Mouse (Mus musculus) brown adipose tissue, adult 24 weeks (tissue): ENCODE data around the gene Lrrc4b. TPM values are rescaled to one million over a fixed set of nuclear protein-coding genes. Genes with fewer than 3 reads are reported as not detected.

ENCODE experiments used
- H3K27ac ChIP-seq: fragments of 200-500 bp; replicated peaks from 2 replicates; pipeline ENCODE4 v1.5.1; 2012; ENCODE audit warnings: low read depth, mild to moderate bottlenecking, low read length
- H3K4me1 ChIP-seq: fragments of 200-500 bp; 2 replicates; pipeline ENCODE4 v1.6.1; 2012; ENCODE audit warnings: low read length, mixed read lengths; ENCODE audit not compliant: control insufficient read depth, insufficient read depth, insufficient read length
- H3K4me3 ChIP-seq: fragments of 200-500 bp; 2 replicates; pipeline ENCODE4 v1.5.1; 2012; ENCODE audit warnings: low read depth, mild to moderate bottlenecking, low read length, moderate library complexity; ENCODE audit not compliant: insufficient read depth
- polyA plus RNA-seq: library from polyadenylated mRNA; stranded (reverse); fragments of >200 nt; gene quantifications from 2 replicates; pipeline ENCODE4 v1.2.4, GENCODE M21; 2012; ENCODE audit not compliant: missing spikeins, insufficient read depth, insufficient read length

Lrrc4b gene
- polyA plus RNA-seq, 1 experiment: not detected

DNA sequence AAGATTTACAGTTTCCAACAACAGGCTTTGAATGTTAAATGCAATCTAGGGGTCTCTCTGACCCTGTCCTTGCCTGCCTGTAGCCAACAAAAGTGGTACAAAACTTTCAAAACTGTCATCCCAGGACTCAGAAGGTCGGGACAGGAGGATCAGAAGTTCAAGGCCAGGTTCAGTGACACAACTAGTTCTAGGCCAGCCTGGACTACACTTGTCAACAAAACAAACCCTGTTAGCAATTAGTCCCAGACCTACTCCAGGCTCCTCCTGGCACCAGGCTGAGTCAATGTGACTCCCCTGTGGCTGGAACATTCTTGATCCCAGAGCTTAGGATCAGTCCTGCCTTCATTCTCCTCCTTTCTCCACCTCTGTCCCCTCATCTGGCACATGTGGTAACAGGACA, 70.1 kb downstream of the Lrrc4b start:
- H3K4me1 ChIP-seq: peaks cover 7% of the 10 kb centered on the region
- H3K27ac ChIP-seq: no peak overlapping the region
- no peak overlapping the region for H3K4me3 ChIP-seq

GRCm38 (mm10) chr7:44500046-44500445, 71.2 kb downstream of the Lrrc4b start:
- Histone ChIP-seq H3K27ac (no peak overlapping the region), H3K4me3 (no peak overlapping the region)

GRCm38 (mm10) chr7:44501563-44502115, 72.8 kb downstream of the Lrrc4b start:
- no peaks in the 10 kb centered on the region for H3K4me1 ChIP-seq
- no peak overlapping the region for H3K4me3 ChIP-seq
- no peak overlapping the region for H3K27ac ChIP-seq

More at GRCm38 (mm10) chr7:44500046-44500445, 71.2 kb downstream of the Lrrc4b start:
- H3K4me1 ChIP-seq: peaks cover 7% of the 10 kb centered on the region

GRCm38 (mm10) chr7:44507491-44507890, 78.7 kb downstream of the Lrrc4b start:
- Histone ChIP-seq H3K4me3 (no peak overlapping the region), H3K4me1 (no peaks in the 10 kb centered on the region), H3K27ac (no peak overlapping the region)

Other genes with a start within 250 kb of the Lrrc4b start
- not detected in 2 replicates for gene Klk1b24, start 240.8 kb upstream of the Lrrc4b start, polyA plus RNA-seq
- not detected in 2 replicates for gene Klk1b3, start 230.8 kb upstream of the Lrrc4b start, polyA plus RNA-seq
- gene Klk1b4, start 221.6 kb upstream of the Lrrc4b start, polyA plus RNA-seq: not detected in 2 replicates
- not detected in 2 replicates for gene Klk1b5, start 213.1 kb upstream of the Lrrc4b start, polyA plus RNA-seq
- not detected in 2 replicates for gene Klk1, start 203.7 kb upstream of the Lrrc4b start, polyA plus RNA-seq
- not detected in 2 replicates for gene Gm36864, start 192.8 kb upstream of the Lrrc4b start, polyA plus RNA-seq
- not detected in 2 replicates for gene 1700028J19Rik, start 182.3 kb upstream of the Lrrc4b start, polyA plus RNA-seq
- gene 2410002F23Rik, start 182.3 kb upstream of the Lrrc4b start, polyA plus RNA-seq: 5.5 and 5.7 TPM in 2 replicates
- gene Acp4, start 171.6 kb upstream of the Lrrc4b start, polyA plus RNA-seq: not detected in 2 replicates
- gene Gm15517, start 167.6 kb upstream of the Lrrc4b start, polyA plus RNA-seq: not detected in 2 replicates
- gene Clec11a, start 122.1 kb upstream of the Lrrc4b start, polyA plus RNA-seq: 1.4 and 1.8 TPM in 2 replicates
- 0.59 and 1.0 TPM in 2 replicates for gene Shank1, start 118.8 kb upstream of the Lrrc4b start, polyA plus RNA-seq
- 3.2 and 4.9 TPM in 2 replicates for gene Syt3, start 44.9 kb upstream of the Lrrc4b start, polyA plus RNA-seq
- gene 1700008O03Rik, start 43.2 kb upstream of the Lrrc4b start, polyA plus RNA-seq: not detected in 2 replicates
- not detected in 2 replicates for gene Aspdh, start 36.4 kb downstream of the Lrrc4b start, polyA plus RNA-seq
- 25.2 and 29.4 TPM in 2 replicates for gene Josd2, start 39.0 kb downstream of the Lrrc4b start, polyA plus RNA-seq
- 80.2 and 97.6 TPM in 2 replicates for gene Emc10, start 67.5 kb downstream of the Lrrc4b start, polyA plus RNA-seq
- 3.2 and 3.6 TPM in 2 replicates for gene Fam71e1, start 67.6 kb downstream of the Lrrc4b start, polyA plus RNA-seq
- 10.9 and 25.7 TPM in 2 replicates for gene Mybpc2, start 95.6 kb downstream of the Lrrc4b start, polyA plus RNA-seq
- not detected in 2 replicates for gene Spib, start 103.1 kb downstream of the Lrrc4b start, polyA plus RNA-seq
- 2.6 and 3.9 TPM in 2 replicates for gene Pold1, start 119.8 kb downstream of the Lrrc4b start, polyA plus RNA-seq
- gene Nr1h2, start 124.9 kb downstream of the Lrrc4b start, polyA plus RNA-seq: 49.1 and 54.3 TPM in 2 replicates
- 0.96 TPM in 1 of 2 replicates, not detected in the other for gene Napsa, start 143.4 kb downstream of the Lrrc4b start, polyA plus RNA-seq
- 0.83 TPM in 1 of 2 replicates, not detected in the other for gene Kcnc3, start 161.6 kb downstream of the Lrrc4b start, polyA plus RNA-seq
- gene Myh14, start 241.8 kb downstream of the Lrrc4b start, polyA plus RNA-seq: 6.8 and 7.3 TPM in 2 replicates